Comparison of ENCODE assay signal across 9 mouse cellular contexts in genomic region chr1:74542451-74542961, GRCm38 (mm10). TPM values are rescaled to one million over a fixed set of nuclear protein-coding genes. Genes with fewer than 3 reads are reported as not detected.
DNase-seq lines count a peak whose midpoint lies in the region; ATAC-seq and TF ChIP-seq lines count a peak whose summit lies in the region.
"Had no signal": no experiment of that assay in that cellular context is flagged by ENCODE, and none has a peak within 500 bp of the region (broad histone marks: within the 10 kb centered on the region; RNA-seq: fewer than 3 reads in every experiment).

Gene Plcd4, plus strand, starts transcription at chr1:74542888.

- WGBS in heart, embryonic 15.5 days, result 5% methylated on average over 6 of the region's 6 CpGs
- WGBS in heart, adult 2 months, result 20% methylated on average over 6 of the region's 6 CpGs
- WGBS in midbrain, embryonic 14.5 days, result 4% methylated on average over 6 of the region's 6 CpGs

- no peak for TF ChIP-seq CTCF in heart, adult 2 months (IDR thresholded peaks at IDR 0.05)

- H3K4me1 ChIP-seq in heart, embryonic 15.5 days (replicated peaks), result peaks cover 5% of the 10 kb centered on the region; the same call in 1 of the 2 replicates
- no peaks in the 10 kb centered on the region for H3K4me1 ChIP-seq in heart, adult 2 months (ENCODE audit: control insufficient read depth, insufficient read depth, low read length)
- 0 out of 2 replicates have a peak, but pooled peaks cover 8% of the 10 kb centered on the region for H3K4me1 ChIP-seq in midbrain, embryonic 14.5 days (ENCODE audit: control insufficient read depth, insufficient read depth, low read length)

- no peak for TF ChIP-seq POLR2A in heart, adult 2 months (IDR thresholded peaks at IDR 0.05; ENCODE audit: insufficient read depth, low read depth, low read length)

- H3K4me2 ChIP-seq in heart, embryonic 15.5 days, result 0 out of 2 replicates have a peak within 1 kb of the TSS, but pooled peaks have one; percentile 18
- H3K4me2 ChIP-seq in midbrain, embryonic 14.5 days (ENCODE audit: low read length), result peak within 1 kb of the TSS; percentile 38

- TF ChIP-seq EP300 in heart, adult 2 months (IDR thresholded peaks at IDR 0.05; ENCODE audit: insufficient read depth, low read depth, low read length), result no peak

- H3K79me2 ChIP-seq in heart, adult 2 months (replicated peaks; ENCODE audit: control insufficient read depth, insufficient read depth, low read length), result no peaks in the 10 kb centered on the region

- H3K27ac ChIP-seq in heart, embryonic 15.5 days, result no peak within 1 kb of the TSS
- no peak within 1 kb of the TSS for H3K27ac ChIP-seq in heart, adult 2 months
- no peak within 1 kb of the TSS for H3K27ac ChIP-seq in midbrain, embryonic 14.5 days (replicated peaks; ENCODE audit: low read depth, low read length)

- H3K9ac ChIP-seq in heart, embryonic 15.5 days, result no peak within 1 kb of the TSS
- no peak within 1 kb of the TSS for H3K9ac ChIP-seq in heart, adult 2 months (ENCODE audit: low read depth, low read length)
- H3K9ac ChIP-seq in midbrain, embryonic 14.5 days (replicated peaks; ENCODE audit: low read length), result no peak within 1 kb of the TSS

- intact Hi-C loops in heart, adult 2 months (cut with DNase I), result no loop called here

- 0 out of 2 replicates have a peak within 1 kb of the TSS, but pooled peaks have one; percentile 1 for H3K4me3 ChIP-seq in heart, embryonic 15.5 days
- H3K4me3 ChIP-seq in heart, adult 2 months, result no peak within 1 kb of the TSS
- H3K4me3 ChIP-seq in midbrain, embryonic 14.5 days (replicated peaks; ENCODE audit: low read depth, low read length), result no peak within 1 kb of the TSS

- H3K36me3 ChIP-seq in heart, embryonic 15.5 days, result no peaks in the 10 kb centered on the region
- no peaks in the 10 kb centered on the region for H3K36me3 ChIP-seq in heart, adult 2 months (ENCODE audit: control insufficient read depth, insufficient read depth, low read length)
- H3K36me3 ChIP-seq in midbrain, embryonic 14.5 days (ENCODE audit: control insufficient read depth, insufficient read depth, low read length), result no peaks in the 10 kb centered on the region

- peaks cover 6% of the 10 kb centered on the region; the same call in 1 of the 2 replicates for H3K27me3 ChIP-seq in heart, embryonic 15.5 days
- H3K27me3 ChIP-seq in heart, adult 2 months (ENCODE audit: control insufficient read depth, insufficient read depth, low read length), result 0 out of 2 replicates have a peak, but pooled peaks cover 2% of the 10 kb centered on the region
- H3K27me3 ChIP-seq in midbrain, embryonic 14.5 days (ENCODE audit: control insufficient read depth, insufficient read depth, low read length), result no peaks in the 10 kb centered on the region

- ATAC-seq in heart, embryonic 15.5 days (replicated peaks; ENCODE audit: insufficient number of reproducible peaks, insufficient read depth, low FRiP score, low read depth), result no peak
- no peak for ATAC-seq in midbrain, embryonic 14.5 days (ENCODE audit: low FRiP score, low TSS enrichment)

- DNase-seq in heart, adult 2 months, result no peak
- peak; percentile 38 for DNase-seq in embryo, embryonic 11 days
- DNase-seq in gastrocnemius, postnatal 4 days (ENCODE audit: low spot score in 2 of 2), result no peak
- DNase-seq in layer of hippocampus, adult 9-11 months, result peak; percentile 19
- DNase-seq in midbrain, embryonic 14.5 days, result peak; percentile 40
- no peak for DNase-seq in thymus, postnatal 25 days
- no peak for DNase-seq in yolk sac, embryonic 10.5 days (ENCODE audit: low spot score)

- H3K9me3 ChIP-seq in heart, embryonic 15.5 days (replicated peaks), result no peaks in the 10 kb centered on the region
- H3K9me3 ChIP-seq in midbrain, embryonic 14.5 days (ENCODE audit: control insufficient read depth, low read length), result no peaks in the 10 kb centered on the region

RNA-seq across cellular contexts. Expression of gene Plcd4, which starts in this region (rescaled TPM):
- 0.30 and 0.86 TPM in 2 replicates for polyA plus RNA-seq in heart, embryonic 15.5 days (2015; fragmentation: Nextera tagmentation; extraction: Ambion mirVana)
- not detected for total RNA-seq in heart, adult 2 months (2021)
- 0.08 TPM in 1 of 2 replicates, not detected in the other for polyA plus RNA-seq in heart, adult 2 months (2012; rRNA removed)
- 10 to 100 TPM; 40.6 to 44.9 TPM for total RNA-seq in gastrocnemius, postnatal 4 days (2021)
- 4.4 and 6.2 TPM in 2 replicates for polyA plus RNA-seq in midbrain, embryonic 14.5 days (2014; fragmentation: Nextera tagmentation; extraction: Ambion mirVana)
- total RNA-seq: hematopoietic stem cell, adult 5-6 weeks had no signal

Comparison
In these comparisons a context has a peak if more than half of its experiments do, and no peak if none do; other contexts are left out.
1. RNA of gene Plcd4 (total RNA-seq): 40.6 to 44.9 TPM in gastrocnemius, postnatal 4 days; not detected in heart, adult 2 months; every median in the first group is over 10 times any median in the second.
2. DNase-seq: peak in embryo, embryonic 11 days (single experiment), layer of hippocampus, adult 9-11 months (single experiment) and midbrain, embryonic 14.5 days (single experiment); none in heart, adult 2 months (0 of 2), gastrocnemius, postnatal 4 days (0 of 2), thymus, postnatal 25 days (single experiment) and yolk sac, embryonic 10.5 days (single experiment).